Mouse (Mus musculus): ENCODE measurements around the gene Slc5a10.

GRCm38 (mm10) chr11:61660806-61661392, 59.7 kb downstream of the Slc5a10 start:
- no peak for TF ChIP-seq POLR2A (IDR thresholded peaks at IDR 0.05; ENCODE audit: control insufficient read depth, extremely low read depth, insufficient read depth, low read length, poor library complexity)
- no peak for TF ChIP-seq CTCF (IDR thresholded peaks at IDR 0.05; ENCODE audit: borderline replicate concordance, control insufficient read depth, extremely low read depth, insufficient read depth, low read length, poor library complexity)
